Mouse (Mus musculus) liver, embryonic 14.5 days (tissue): ENCODE measurements at regions not wholly inside any gene's neighbourhood (a gene's known extent, or its start where the extent isn't known, plus 50 kb on each side); places are given as distances from the start of the nearest gene placed in this dataset.

ENCODE experiments used
- CTCF ChIP-seq: IDR thresholded peaks from 2 replicates; pipeline ENCODE4 v1.5.1; 2016; ENCODE audit warnings: antibody characterized with exemption, low read depth, control low read depth
- EP300 ChIP-seq: IDR thresholded peaks from 2 replicates; pipeline ENCODE4 v1.6.1; 2016; ENCODE audit warnings: antibody characterized with exemption, low read depth

GRCm38 (mm10) chr12:107138677-107139400 lies 349.6 kb upstream of the 3110018I06Rik start:
- TF ChIP-seq EP300 (no peak), CTCF (no peak)
